Mouse (Mus musculus) liver, postnatal 0 days (tissue): ENCODE measurements at regions not wholly inside any gene's neighbourhood (a gene's known extent, or its start where the extent isn't known, plus 50 kb on each side); places are given as distances from the start of the nearest gene placed in this dataset.

Source experiments
- ATAC-seq: fragments of 200-750 bp; cut with Nextera tagmentation; 2 replicates; pipeline ENCODE4 v1.8.0; 2017; ENCODE audit warnings: mild to moderate bottlenecking, moderate library complexity
- DNase-seq: peaks from one replicate; pipeline ENCODE4 v3.0.0-alpha.2; 2016
- H3K27ac ChIP-seq: fragments of 300-500 bp; sonication (generic); 2 replicates; pipeline ENCODE4 v1.5.1; 2014; ENCODE audit warnings: antibody characterized with exemption, moderate library complexity, mild to moderate bottlenecking, low read depth
- H3K27me3 ChIP-seq: fragments of 300-500 bp; sonication (generic); 2 replicates; pipeline ENCODE4 v1.6.1; 2014; ENCODE audit warnings: low read length, control low read depth, mixed read lengths; ENCODE audit not compliant: insufficient read depth
- H3K36me3 ChIP-seq: fragments of 300-500 bp; sonication (generic); replicated peaks from 2 replicates; pipeline ENCODE4 v1.6.1; 2014; ENCODE audit warnings: mild to moderate bottlenecking, control low read depth, low read length, moderate library complexity, mixed read lengths; ENCODE audit not compliant: insufficient read depth
- H3K4me1 ChIP-seq: fragments of 300-500 bp; sonication (generic); 2 replicates; pipeline ENCODE4 v1.6.1; 2014; ENCODE audit warnings: antibody characterized with exemption, mild to moderate bottlenecking, control low read depth; ENCODE audit not compliant: insufficient read depth
- H3K4me2 ChIP-seq: fragments of 300-500 bp; sonication (generic); 2 replicates; pipeline ENCODE4 v1.6.1; 2014; ENCODE audit warnings: low read depth, mild to moderate bottlenecking, low read length, moderate library complexity, mixed read lengths
- H3K4me3 ChIP-seq: fragments of 300-500 bp; sonication (generic); 2 replicates; pipeline ENCODE4 v1.5.1; 2014; ENCODE audit warnings: low read depth, low read length
- H3K9ac ChIP-seq: fragments of 300-500 bp; sonication (generic); replicated peaks from 2 replicates; pipeline ENCODE4 v1.6.1; 2014; ENCODE audit warnings: mild to moderate bottlenecking, moderate library complexity
- H3K9me3 ChIP-seq: fragments of 300-500 bp; sonication (generic); 2 replicates; pipeline ENCODE4 v1.6.1; 2016; ENCODE audit warnings: mild to moderate bottlenecking, control low read depth, low read length, mixed read lengths
- CTCF ChIP-seq: sonication (generic); IDR thresholded peaks from 2 replicates; pipeline ENCODE4 v1.5.1; 2016; ENCODE audit warnings: antibody characterized with exemption, low read depth
- EP300 ChIP-seq: IDR thresholded peaks from 2 replicates; pipeline ENCODE4 v1.6.1; 2016; ENCODE audit warnings: antibody characterized with exemption, low read depth, mild to moderate bottlenecking
- WGBS: fragments of 180-500 bp; shearing (Covaris S2); extraction: QIAGEN DNeasy Blood & Tissue Kit; methylation state at CpG from one replicate; pipeline ENCODE4 v1.1.7; 2014; ENCODE audit not compliant: insufficient replicate concordance; 5-methylcytosine and 5-hydroxymethylcytosine counted together

DNA sequence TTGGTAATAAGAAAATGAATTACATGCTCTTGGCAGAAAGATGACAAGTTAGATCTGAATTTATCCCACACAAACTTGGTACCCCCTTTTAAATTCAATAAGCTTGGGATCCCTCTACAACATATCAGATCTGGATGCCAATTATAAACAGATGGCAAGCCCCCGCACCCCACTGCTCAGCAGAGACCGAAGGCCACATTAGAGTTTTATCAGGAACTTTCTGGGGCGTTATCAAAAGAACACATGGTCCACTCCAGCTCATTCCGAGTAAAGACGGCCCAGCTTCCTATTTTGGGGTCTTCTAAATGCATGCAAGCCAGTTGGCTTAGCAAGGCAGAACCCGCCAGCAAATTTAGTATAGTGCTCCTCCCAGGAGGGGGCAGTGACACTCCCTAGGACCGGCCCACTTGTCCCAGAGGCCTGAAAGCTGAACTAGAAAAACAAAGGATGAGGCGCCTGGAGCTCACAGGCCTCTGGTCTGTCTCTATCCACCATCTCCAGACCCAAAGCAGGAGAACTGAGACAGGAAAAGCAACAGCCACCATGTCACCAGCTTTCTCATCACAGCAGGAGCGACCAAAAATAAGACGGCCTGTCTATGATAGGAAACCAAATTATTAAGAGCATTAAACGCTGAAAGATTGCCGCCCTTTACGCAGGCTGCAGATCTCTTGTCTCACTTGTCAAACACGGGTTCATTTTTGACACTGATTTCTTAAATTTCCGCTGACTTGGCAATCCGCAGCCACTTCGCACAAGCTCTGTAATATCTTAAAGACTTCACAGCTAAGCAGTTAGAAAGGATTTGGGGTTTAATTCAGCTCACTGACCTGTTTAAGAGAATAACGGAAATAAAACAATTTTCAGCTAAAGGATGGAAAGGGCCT is 117.2 kb upstream of the Satb2 start:
- Histone ChIP-seq H3K4me1 (no peaks in the 10 kb centered on the region), H3K9me3 (no peaks in the 10 kb centered on the region), H3K9ac (no peak overlapping the region), H3K4me3 (no peak overlapping the region), H3K36me3 (no peaks in the 10 kb centered on the region), H3K27ac (no peak overlapping the region), H3K4me2 (no peak overlapping the region), H3K27me3 (no peaks in the 10 kb centered on the region)
- WGBS, result 72% methylated on average over 18 of the region's 18 CpGs
- ATAC-seq (no peak), DNase-seq (no peak)
- TF ChIP-seq EP300 (no peak), CTCF (no peak)

DNA sequence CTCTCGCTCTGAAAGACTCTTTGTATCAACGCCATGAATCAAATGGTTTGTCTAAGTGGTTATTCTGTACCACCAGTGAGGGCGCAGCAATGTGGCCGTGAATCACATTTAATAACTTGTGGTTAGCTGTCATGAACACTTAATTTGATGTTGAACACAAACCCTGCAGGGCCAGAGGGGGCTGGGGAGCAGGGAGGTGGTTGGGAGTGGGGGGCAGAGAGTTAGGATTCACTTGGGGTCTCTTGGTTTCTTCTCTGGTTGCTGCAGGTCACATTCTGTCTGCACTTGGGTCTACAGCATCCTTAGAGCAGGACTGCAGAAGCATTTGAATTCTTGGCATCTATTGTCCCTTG is 117.8 kb upstream of the Satb2 start:
- H3K27ac ChIP-seq, result no peak overlapping the region
- WGBS, result 83% methylated on average over 4 of the region's 4 CpGs
- DNase-seq (no peak), ATAC-seq (no peak)
- H3K4me1 ChIP-seq, result no peaks in the 10 kb centered on the region
- no peaks in the 10 kb centered on the region for H3K9me3 ChIP-seq
- TF ChIP-seq EP300 (no peak), CTCF (no peak)
- no peak overlapping the region for H3K9ac ChIP-seq
- no peaks in the 10 kb centered on the region for H3K36me3 ChIP-seq
- no peaks in the 10 kb centered on the region for H3K27me3 ChIP-seq
- H3K4me3 ChIP-seq, result no peak overlapping the region
- H3K4me2 ChIP-seq, result no peak overlapping the region

DNA sequence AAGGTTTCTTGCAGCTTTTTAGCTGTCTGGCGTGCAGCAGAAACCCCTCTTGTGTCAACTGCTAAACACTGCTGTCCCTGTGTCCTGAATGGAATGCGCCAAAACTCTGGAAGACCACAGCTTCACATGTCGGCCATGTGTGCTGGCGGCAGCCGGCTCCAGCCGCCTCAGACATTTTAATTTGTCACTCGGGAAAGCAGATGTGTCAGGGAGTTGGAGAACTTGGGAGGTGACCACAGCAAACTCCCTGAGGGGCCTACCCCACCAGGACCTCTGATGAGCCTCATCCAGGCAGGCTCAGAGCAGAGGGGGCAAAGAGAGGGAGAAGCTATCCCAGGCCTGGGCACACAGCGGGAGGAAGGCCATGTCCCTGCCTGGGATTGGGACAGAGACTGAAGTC is 118.3 kb upstream of the Satb2 start:
- no peak overlapping the region for H3K27ac ChIP-seq
- H3K9me3 ChIP-seq, result no peaks in the 10 kb centered on the region
- no peaks in the 10 kb centered on the region for H3K4me1 ChIP-seq
- ATAC-seq (no peak), DNase-seq (no peak)
- no peak overlapping the region for H3K4me2 ChIP-seq
- H3K4me3 ChIP-seq, result no peak overlapping the region
- TF ChIP-seq CTCF, result no peak
- no peak overlapping the region for H3K9ac ChIP-seq
- H3K27me3 ChIP-seq, result no peaks in the 10 kb centered on the region
- H3K36me3 ChIP-seq, result no peaks in the 10 kb centered on the region
- WGBS, result 71% methylated on average over 8 of the region's 8 CpGs

DNA sequence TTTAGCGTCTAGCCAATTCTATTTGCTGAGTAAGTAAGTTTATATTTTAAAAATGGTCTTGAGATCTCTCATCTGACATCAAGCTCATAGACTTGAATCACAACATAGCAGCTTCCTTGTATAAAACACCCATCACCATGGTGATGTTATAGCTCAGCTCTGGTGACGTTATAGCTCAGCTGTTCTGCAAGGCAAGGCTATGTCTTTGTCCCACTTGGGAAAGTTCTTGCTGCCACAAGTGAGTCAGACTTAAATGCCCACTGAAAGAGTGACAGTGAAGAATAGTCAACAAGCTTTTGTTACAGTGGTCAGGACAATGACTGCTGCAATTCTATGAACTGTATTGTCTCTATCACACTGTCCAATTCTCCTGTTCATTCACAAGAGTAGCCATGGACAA is 122.2 kb upstream of the Satb2 start:
- H3K9ac ChIP-seq, result no peak overlapping the region
- H3K9me3 ChIP-seq, result no peaks in the 10 kb centered on the region
- H3K27me3 ChIP-seq, result no peaks in the 10 kb centered on the region
- no peak for TF ChIP-seq EP300
- no peak for TF ChIP-seq CTCF
- WGBS, result 79% methylated on average over 2 of the region's 2 CpGs
- no peaks in the 10 kb centered on the region for H3K36me3 ChIP-seq
- no peaks in the 10 kb centered on the region for H3K4me1 ChIP-seq
- no peak overlapping the region for H3K4me3 ChIP-seq
- DNase-seq (no peak), ATAC-seq (no peak)
- no peak overlapping the region for H3K4me2 ChIP-seq
- no peak overlapping the region for H3K27ac ChIP-seq

DNA sequence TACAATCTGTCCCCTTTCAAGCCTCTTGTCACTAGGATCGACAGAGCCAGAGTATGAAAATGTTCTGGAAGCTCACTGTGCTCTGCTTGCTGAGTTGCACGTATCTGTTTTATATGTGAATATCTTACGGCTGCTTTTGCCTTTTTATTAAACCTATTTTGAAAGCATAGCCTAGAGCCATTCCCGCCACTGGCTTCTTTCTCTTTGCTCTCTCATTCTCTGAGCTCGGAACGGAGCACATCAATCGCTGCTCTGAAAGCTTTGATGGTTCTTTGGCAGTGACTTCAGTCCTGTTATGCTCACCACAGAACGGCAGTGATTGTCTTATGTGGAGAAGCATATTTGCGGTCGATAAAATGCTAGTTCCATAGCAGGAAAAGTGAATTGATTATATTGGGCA is 128.9 kb upstream of the Satb2 start:
- TF ChIP-seq EP300 (no peak), CTCF (no peak)
- Histone ChIP-seq H3K4me1 (no peaks in the 10 kb centered on the region), H3K27me3 (no peaks in the 10 kb centered on the region), H3K4me3 (no peak overlapping the region), H3K27ac (no peak overlapping the region), H3K4me2 (no peak overlapping the region), H3K9me3 (no peaks in the 10 kb centered on the region), H3K36me3 (no peaks in the 10 kb centered on the region), H3K9ac (no peak overlapping the region)
- no peak for DNase-seq
- no peak for ATAC-seq
- 81% methylated on average over 10 of the region's 10 CpGs for WGBS

DNA sequence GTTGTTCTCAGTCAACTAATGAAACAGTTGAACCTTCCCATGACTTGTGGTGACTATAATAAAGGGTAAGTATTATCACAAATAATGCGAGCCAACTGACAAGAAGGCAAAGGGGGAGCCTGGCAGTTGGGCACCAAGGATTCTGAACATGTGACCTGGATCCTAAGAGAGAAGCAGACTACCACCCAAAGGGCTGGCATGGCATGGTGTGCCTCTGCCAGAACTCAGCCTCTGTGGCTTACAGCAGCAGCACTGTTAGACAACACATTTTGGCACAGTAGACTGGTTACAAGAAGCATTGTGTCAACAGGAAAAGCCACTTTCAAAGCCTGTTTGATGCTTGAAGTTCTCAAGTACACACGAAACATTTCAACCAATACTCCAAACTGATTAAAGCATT is 142.2 kb upstream of the Satb2 start:
- TF ChIP-seq CTCF (no peak), EP300 (no peak)
- Histone ChIP-seq H3K4me2 (no peak overlapping the region), H3K36me3 (no peaks in the 10 kb centered on the region), H3K9ac (no peak overlapping the region), H3K9me3 (no peaks in the 10 kb centered on the region), H3K4me3 (no peak overlapping the region), H3K27me3 (no peaks in the 10 kb centered on the region), H3K4me1 (no peaks in the 10 kb centered on the region), H3K27ac (no peak overlapping the region)
- DNase-seq (no peak), ATAC-seq (no peak)
- WGBS, result 77% methylated on average over 2 of the region's 2 CpGs
